Mouse (Mus musculus): ENCODE measurements around the gene Ccdc125.
"Not testable (repeated sequence)": the region's sequence is repeated elsewhere in the genome, so short reads cannot be mapped to it uniquely, and the experiment has no call there.

The Ccdc125 gene

GRCm38 (mm10) chr13:100721656-100722055 lies 52.1 kb downstream of the Ccdc125 start:
- no peak for DNase-seq (ENCODE audit: low spot score)

GRCm38 (mm10) chr13:100724051-100724754 lies 54.7 kb downstream of the Ccdc125 start:
- DNase-seq (ENCODE audit: low spot score), result no peak

GRCm38 (mm10) chr13:100725194-100725593 lies 55.7 kb downstream of the Ccdc125 start:
- no peak for DNase-seq (ENCODE audit: low spot score)

- no peak for DNase-seq (ENCODE audit: low spot score)
Measured at GRCm38 (mm10) chr13:100728086-100728485, 58.6 kb downstream of the Ccdc125 start.

GRCm38 (mm10) chr13:100728530-100728929 lies 59.0 kb downstream of the Ccdc125 start:
- DNase-seq (ENCODE audit: low spot score), result not testable (repeated sequence)

- no peak for DNase-seq (ENCODE audit: low spot score)
Measured at GRCm38 (mm10) chr13:100730153-100730860, 60.8 kb downstream of the Ccdc125 start.

GRCm38 (mm10) chr13:100730861-100731176 lies 61.3 kb downstream of the Ccdc125 start, which contains the start of gene Cdk7:
Gene Cdk7 (minus strand): TSS chr13:100730939.
- peak; percentile 97 for DNase-seq (ENCODE audit: low spot score)

- DNase-seq (ENCODE audit: low spot score), result not testable (repeated sequence)
Measured at GRCm38 (mm10) chr13:100731462-100732046, 62.0 kb downstream of the Ccdc125 start.

GRCm38 (mm10) chr13:100732756-100733155 lies 63.2 kb downstream of the Ccdc125 start:
- no peak for DNase-seq (ENCODE audit: low spot score)

- no peak for DNase-seq (ENCODE audit: low spot score)
Measured at GRCm38 (mm10) chr13:100742831-100743230, 73.3 kb downstream of the Ccdc125 start.

GRCm38 (mm10) chr13:100743346-100744035 lies 74.0 kb downstream of the Ccdc125 start:
- no peak for DNase-seq (ENCODE audit: low spot score)

- peak; percentile 93 for DNase-seq (ENCODE audit: low spot score)
Measured at GRCm38 (mm10) chr13:100744036-100744744, 74.7 kb downstream of the Ccdc125 start, which contains the start of gene Mrps36. Gene Mrps36 (minus strand): TSS chr13:100744659.

- DNase-seq (ENCODE audit: low spot score), result no peak
Measured at GRCm38 (mm10) chr13:100746090-100746489, 76.6 kb downstream of the Ccdc125 start.

All from adipocyte (in vitro differentiated cells).